Mouse (Mus musculus) CD4-positive helper T cell, adult 2 months (primary cell): ENCODE data around the gene Ptprj.
"Not testable (repeated sequence)": the region's sequence is repeated elsewhere in the genome, so short reads cannot be mapped to it uniquely, and the experiment has no call there.

ENCODE experiments used
- DNase-seq: peaks from one replicate; pipeline ENCODE4 v3.0.0-alpha.2; 2012; ENCODE audit warnings: low read depth, missing footprints, low spot score

Gene Ptprj

DNA sequence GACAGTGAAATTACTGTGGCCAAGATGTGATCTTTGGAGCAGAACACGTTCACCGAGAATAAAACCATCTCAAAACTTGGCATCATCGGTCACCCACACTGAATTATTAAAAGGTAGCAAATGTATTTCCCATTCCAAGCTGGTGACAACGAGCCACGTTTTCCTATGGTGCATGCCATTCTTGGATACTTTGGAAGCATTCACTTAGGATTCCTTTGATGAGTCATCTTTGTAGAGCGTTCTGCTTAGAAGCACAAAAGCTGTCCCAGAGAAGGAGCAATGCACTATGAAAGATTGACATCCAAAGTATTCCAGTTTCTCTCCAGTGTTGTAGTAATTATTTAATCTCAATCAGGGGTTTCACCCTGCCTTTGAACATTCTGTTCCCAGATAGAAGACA lies 158.2 kb downstream of the Ptprj start:
- not testable (repeated sequence) for DNase-seq

DNA sequence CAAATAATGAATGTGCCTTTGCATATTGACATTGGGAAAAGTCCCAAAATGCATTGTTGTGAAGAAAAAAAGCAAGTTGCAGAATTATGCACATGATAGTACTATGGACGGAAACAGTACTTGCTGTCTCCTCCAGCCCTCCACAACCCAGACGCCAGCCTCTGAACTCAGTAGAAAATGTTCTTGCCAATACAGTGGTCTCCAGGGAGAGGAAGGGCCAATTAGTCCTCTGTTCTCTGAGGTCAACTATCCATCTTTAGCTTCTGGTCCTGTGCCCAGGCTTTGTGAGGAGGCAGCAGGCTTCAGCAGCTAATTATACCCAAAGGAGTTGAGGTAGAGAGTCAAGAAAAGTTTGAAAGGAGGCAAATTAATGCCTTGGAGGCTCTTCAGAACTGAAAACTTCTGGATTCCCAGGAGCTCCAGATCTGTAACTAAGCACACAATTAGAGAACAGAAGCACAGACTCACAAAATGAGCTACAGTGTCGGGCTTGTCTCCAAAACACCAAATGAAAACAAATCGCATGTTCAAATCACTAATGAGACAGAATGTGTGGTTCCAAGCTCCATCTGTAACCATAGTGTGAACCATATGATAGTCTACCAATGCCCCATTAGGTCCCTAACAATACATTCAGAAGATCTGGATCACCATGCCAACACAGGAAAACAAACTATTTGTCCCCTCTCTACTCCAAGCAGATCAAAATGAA lies 166.2 kb downstream of the Ptprj start:
- DNase-seq: not testable (repeated sequence)

DNA sequence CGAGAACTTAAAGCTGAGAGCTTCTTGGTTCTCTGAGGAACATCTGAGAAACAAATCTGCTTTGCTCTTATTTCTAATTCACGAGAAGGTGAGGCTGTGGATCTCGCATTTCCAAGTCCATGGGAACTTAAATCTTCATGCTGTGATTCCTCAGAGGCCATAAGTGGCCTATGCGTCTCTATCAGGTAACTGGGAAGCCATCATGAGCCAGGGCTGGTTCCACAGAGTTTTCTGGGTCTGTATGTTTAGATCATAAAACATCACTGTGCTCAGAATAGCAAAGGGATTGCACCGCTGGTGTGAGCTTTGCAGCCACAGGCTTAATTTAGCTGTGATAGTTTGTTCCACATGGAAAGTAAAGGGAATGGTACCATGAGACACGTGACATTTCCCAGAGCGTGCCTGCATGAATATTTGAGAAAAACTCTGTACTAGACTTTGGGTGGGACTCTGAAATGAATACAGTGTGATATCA lies 181.8 kb downstream of the Ptprj start, which contains the start of gene Olfr1274-ps:
Gene Olfr1274-ps (plus strand): TSS at position 51 of the 475 bp plus-strand sequence.
- not testable (repeated sequence) for DNase-seq
